Mouse (Mus musculus) heart, postnatal 4 days (tissue): ENCODE results near the gene Ess2. TPM values are rescaled to one million over a fixed set of nuclear protein-coding genes. Genes with fewer than 3 reads are reported as not detected.

Experiments
- DNase-seq: peaks from one replicate; pipeline ENCODE4 v3.0.0; 2021
- total RNA-seq, 2 experiments: library from RNA; stranded (reverse); gene quantifications; 2 replicates each; pipeline ENCODE4 v1.2.3; 2021

The Ess2 gene
- total RNA-seq, 2 experiments from 2014 or later: 18.3 to 18.8 TPM

DNA sequence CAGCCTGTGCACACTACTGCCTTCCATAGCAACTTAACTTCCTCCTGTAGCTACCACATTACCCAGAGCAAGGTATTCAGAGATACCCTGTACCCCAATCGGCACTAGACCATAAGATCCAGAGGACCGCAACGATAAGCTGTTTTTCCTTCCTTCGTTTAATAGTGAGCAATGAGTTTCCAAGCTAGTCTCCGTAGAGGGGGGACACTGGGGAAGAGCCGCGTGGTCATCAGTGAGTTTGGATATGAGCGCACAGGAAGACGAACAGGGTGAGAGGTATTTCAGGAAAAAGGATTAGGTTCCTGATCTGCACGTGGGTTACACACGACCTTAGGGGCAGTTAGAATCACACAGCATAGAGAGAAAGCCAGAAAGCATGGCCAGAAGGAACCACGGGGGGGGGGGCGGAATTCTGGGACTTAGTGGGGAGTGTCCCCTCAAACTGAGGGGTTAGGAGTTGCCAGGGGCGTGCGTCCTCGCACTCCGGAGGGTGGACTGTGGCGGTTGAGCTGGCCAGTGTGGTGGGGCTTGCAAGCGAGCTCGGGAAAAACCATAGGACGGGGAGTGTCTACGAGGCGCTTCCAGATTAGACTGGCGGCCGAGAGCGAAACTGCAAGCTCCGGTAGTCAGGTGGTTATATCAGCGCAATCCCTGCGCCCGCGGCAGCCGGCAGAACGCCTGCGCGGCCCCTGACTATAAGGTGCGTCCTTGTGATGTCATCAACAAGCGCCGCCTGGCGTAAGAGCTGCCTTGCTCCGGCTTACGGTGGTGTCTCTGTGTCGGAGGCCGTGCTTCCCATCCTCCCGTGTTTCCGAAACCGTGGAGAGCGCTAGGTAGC lies 10.4 kb upstream of the Ess2 start:
- DNase-seq: peak; percentile 96

DNA sequence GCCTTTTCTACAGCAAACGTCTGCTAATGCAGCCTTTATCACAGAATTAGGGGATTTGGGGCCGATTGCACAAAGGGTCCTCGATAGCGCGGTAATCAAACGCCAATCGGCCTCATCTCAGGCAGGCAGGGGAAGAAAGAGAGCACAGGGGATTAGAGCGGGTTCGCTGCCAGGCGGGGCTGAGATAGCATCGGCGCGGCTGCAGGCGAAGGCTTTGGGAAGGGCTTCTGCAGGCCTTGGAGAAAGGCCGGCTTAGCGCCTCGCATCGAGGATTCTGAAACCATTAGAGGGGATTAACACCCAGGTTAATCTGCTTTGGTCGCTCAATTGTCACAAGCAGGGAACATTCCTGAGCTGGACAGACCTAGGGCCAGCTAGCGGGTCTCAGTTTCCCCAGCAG lies 9.4 kb upstream of the Ess2 start:
- DNase-seq: no peak

DNA sequence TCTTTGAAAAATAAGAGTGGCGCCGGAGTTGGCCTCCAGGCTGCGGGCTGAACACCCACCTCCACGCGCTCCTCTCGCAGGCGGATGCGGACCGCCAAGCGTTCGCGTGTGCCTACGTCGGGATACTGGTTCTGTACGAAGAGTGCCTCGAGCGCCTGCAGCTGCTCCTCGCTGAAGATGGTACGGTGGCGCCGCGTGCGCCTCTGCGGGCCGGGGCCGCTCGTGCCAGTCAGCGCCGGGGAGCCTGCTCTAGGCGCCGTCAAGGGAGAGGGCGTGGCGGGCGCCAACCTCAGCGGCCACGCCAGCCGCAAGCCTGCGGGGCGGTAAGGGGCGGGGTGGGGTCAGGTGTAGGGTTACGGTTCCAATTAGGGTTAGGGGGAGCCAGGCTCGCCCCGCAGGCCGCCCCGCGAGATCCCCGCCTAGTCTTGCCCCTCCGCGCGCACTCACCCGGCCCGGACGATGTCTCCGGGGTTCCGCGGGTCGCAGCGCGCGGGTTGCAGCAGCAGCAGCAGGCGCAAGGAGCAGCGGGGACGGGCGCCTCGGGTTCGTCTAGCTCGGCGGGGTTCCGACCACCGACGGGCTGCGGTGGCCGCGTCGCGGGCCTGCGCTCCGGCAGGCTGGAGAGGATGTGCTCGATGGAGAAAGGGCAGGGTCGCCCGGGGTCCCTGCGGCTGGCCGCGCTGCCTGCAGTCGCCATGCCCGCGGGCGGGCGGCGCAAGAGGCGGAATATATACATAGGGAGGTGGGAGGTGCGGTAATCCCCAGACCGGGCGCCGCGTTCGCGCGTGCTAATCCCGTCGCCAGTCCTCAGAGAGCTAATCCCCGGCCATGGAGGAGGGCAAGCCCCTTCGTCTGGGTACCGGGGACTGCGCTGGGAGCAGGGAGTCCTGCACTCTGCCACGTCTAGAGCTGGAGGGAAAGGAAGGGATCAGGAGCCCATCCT lies 3.4 kb upstream of the Ess2 start, which contains the start of gene Gsc2:
Gene Gsc2, minus strand, starts transcription at position 753 of the 943 bp plus-strand sequence.
- DNase-seq: peak; percentile 22

DNA sequence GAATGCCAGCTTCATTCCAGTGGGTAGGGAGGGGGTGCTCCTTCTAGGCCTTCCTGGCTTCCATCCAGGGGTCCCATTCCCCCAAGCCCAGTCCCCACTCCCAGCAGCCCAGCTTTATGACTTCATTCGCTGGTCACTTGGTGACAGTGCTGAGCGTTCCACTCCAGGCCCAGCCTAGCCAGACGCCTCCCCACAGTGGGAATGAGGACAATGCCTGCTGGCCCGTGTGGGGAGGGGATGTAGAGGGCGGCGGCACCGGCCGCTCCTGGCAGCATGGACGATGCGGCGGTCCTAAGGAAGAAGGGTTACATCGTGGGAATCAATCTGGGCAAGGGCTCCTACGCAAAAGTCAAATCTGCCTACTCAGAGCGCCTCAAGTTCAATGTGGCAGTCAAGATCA lies 12.7 kb downstream of the Ess2 start, which contains the start of the genes Dgcr2 and Tssk2:
Gene Dgcr2, minus strand, starts transcription at position 101 of the 400 bp plus-strand sequence.
Gene Tssk2, plus strand, starts transcription at position 176 of the 400 bp plus-strand sequence.
- DNase-seq: no peak

DNA sequence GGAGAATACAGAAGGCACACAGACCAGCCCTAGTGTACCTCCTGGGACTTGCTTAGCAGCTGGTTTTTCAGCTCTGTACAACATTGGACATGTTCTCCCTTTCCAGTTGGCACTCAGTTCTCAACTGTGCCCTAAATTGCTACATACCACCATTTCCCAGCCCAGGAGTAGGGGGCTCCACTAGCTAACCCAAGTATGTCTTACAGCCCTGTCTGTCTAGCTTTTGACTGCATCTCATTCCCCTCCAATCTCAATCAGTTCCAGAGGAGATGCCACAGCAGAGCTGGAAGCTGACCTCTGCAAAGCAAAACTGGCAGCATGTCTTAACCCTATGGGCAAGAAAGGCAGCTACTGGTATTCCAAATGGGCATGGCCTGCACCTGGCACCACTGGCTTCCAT lies 15.1 kb downstream of the Ess2 start:
- no peak for DNase-seq

DNA sequence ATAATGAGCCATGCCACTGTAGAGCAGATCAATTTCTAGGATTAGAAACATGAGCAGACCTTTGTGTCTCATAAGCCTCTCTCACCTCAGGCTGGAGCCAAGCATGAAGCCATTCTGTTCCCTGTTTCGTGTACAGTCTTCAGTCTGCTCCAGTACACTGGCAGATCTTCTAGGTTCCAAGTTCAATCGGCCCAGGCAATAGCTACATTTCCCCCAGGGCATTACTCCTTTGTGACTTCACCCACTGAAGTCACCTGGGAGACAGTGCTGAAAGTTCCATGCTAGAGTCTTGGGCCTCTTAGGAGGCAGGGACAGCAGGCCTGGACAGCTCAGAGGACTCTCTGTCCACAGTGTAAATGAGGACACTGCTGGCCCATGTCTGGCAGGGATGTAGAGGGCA lies 17.2 kb downstream of the Ess2 start, which contains the start of gene Tssk1:
Gene Tssk1, plus strand, starts transcription at position 301 of the 400 bp plus-strand sequence.
- no peak for DNase-seq

DNA sequence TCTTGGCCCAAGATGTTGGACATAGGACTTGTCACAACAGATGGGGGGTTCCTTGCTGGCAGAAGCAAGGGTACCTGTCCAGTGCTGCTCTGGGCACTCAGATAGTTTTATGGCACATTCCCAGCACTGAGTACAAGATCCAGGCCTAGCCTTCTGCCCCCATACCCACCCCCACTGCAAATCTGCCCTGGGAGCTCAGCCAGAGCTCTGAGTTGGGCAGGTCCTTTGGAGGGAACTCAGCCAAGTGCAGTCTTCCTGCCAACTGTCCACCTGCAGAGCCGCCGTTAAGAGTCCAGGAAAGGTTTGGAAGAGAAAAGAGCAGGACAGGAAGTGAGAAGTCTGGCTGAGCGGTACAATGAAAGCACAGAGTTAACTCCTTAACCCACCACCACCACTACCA lies 18.5 kb downstream of the Ess2 start:
- DNase-seq: peak; percentile 76

DNA sequence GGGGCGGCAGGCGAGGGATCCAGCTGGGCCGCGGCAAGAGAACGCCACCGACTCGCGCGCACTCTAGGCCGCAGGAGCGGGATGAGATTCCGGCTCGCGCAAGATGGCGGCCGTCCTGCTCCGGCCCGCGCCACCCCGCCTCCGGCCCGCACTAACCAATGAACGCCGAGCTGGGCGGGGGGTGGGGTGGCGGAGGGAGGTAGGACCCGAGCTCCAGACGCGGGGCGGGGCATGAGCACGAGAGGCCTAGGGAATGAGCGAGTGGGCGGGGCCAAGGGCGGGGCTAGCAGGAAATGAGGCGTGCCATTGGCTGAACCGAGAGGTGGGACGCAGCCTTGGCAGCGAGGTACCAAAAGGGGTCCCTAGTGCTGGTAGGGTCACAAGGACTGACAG lies 19.6 kb downstream of the Ess2 start, which contains the start of gene Gm20518:
Gene Gm20518, minus strand, starts transcription at position 105 of the 393 bp plus-strand sequence.
- peak; percentile 100 for DNase-seq

DNA sequence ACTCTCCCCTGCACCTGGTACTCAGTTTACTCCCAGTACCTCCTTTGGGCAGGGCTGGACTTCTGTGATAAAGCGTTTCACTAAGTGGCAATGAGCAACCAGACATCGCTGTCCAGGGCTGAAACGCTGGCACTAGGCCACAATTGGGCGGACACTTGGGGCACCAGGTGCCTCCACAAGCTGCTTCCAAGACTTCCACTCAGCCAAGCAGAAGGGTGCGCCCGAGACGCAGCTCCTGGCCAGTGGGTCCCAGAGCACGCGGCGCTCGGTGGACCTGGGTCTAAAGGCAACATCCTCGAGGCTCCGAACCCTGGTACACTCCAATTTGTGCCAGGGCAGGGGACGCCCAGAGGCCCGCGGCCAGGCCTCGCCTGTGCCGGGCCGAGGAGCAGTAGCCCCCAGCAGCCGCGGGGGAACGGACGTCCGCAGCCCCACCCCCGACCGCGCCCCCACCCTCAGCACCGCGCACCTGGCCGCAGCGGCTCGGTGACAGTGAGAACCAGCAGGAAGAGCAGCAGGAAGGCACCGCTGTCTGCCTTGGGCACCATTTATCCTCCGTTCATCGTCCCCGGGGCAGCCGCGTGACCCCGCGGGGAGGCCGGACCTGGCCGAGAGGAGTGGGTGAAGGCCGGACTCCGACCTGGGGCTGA lies 20.1 kb downstream of the Ess2 start:
- peak; percentile 83 for DNase-seq

DNA sequence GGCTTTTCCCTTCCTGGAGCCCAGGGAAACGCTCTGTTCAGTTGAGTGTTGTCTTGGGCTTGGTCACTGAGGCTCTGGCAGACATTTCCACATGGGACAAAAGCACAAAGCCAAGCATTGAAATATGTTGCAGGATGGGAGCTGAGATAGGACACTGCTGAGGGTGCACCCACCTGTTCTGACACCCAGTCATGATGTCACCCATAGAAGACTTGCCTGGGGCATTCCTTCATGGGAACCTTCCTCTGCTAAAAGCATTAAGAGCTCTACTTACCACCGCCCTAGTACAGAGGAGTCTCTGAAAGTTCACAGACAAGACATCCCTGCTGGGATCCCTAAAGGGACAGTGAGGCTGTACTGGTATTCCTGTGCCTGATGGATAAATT lies 20.8 kb downstream of the Ess2 start:
- no peak for DNase-seq

DNA sequence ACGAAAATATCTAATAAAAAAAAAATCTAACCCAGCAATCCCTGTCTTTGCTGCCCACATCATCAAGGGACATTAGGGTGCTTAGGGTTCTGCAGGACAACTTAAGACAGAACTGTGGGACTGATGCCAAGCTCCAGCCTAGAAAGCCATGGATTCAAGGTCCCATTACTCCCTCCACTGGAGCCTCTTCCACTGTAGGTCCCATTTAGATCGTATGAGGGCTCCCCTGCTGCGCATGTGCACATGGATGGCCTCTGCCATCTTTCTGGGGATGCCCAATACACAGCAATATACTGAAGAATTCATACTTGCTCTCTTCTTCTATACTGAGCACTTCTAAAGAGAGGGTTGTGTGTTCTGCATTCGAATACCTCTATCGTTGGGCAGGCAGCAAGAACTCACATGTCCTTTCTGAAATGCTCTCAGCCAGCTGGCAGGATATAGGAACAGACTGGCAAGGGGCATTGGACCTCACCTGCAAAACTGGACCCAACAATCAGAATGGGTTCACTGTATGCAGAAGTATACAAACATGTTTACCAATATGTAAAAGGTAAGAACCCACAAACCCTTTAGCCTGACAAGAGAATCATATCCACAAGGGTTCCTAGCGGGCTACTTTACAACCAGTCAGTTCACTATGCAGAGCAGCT lies 21.3 kb downstream of the Ess2 start:
- DNase-seq: no peak

DNA sequence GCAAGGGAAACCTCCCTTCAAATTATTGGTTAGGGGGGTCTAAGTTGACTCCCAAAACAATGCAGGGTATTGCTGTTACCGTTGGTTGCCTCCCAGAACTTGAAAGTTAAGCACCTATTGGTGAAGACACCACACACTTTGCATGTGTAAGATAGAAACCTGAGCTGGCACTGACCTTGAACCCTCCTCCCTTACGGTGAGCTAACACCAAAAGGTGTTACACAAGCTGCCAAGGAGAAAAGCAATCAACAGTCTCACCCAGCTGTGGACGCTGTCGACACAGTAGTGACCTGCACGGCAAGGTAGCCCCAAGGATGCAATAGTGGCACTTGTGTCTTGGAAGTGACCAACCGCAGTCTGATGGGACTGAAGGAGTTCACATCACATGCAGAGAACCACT lies 27.0 kb downstream of the Ess2 start:
- DNase-seq: no peak

DNA sequence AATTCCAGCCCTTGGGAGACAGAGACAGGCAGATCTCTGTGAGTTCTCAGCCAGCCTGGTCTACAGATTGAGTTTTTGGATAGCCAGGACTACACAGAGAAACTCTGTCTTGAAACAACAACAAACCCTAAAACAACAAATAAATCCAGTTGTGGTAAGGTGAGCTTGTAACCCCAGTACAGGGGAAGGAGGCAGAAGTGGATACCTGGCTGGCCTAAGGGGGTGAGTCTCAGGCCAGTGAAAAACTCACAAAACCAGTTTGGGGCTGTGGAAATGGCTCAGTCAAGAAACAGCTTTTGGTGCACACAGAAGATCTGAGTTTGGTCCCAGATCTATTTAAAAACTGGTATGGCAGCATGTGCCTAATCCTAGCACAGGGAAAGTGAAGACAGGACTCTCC lies 29.0 kb downstream of the Ess2 start:
- DNase-seq: no peak

DNA sequence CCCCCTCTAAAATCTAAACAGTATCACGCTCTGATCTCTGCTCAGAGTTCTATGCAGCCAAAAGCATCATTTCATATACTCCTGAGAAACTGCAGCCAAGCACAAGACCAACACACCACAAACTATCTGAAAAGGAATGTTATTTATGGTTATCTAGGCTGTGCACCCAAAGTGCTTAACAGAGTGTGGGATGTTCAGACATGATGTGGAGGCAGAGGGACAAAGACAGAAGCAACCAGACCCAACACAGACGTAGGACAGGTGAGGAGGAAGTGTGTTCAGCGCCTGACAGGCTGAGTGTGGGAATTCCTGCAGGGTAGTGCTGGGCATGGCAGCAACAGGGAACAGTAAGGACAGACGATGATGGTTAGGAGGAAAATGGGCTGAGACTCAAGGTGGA lies 31.6 kb downstream of the Ess2 start:
- no peak for DNase-seq

DNA sequence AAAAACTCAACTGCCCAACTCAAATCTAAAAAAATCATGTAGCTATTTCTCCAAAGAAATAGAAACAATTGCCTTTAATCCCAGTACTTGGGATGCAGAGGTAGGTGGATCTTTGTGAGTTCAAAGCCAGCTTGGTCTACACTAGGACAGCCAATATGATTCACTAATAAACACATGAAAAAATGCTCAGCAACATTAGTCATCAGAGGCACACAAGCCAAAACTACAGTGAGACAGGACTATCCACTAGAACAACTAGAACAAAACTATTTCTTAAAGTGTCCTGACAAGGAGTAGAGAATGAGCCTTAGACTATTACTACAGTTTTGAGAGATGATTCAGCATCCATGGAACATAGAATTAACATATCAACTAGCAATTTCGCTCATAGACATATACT lies 35.1 kb downstream of the Ess2 start:
- no peak for DNase-seq

DNA sequence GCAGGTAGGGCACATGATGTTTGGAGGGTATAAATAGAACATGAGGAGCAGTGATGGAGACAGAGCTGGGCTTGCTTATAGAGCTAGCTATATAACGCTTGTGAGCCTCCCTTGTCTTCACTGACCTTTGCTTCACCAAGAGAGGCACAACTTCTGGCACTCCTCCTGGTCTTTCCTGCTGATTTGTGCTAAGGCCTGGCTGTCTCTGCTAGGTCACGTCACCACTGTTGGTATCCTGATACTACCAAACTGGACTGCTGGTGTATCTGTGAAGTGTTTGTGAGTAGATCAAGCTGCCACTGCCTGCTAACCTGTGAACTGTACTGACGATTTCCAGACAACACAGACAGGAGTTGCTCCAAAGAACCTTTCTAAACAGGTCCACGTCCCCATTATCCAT lies 36.0 kb downstream of the Ess2 start:
- no peak for DNase-seq

DNA sequence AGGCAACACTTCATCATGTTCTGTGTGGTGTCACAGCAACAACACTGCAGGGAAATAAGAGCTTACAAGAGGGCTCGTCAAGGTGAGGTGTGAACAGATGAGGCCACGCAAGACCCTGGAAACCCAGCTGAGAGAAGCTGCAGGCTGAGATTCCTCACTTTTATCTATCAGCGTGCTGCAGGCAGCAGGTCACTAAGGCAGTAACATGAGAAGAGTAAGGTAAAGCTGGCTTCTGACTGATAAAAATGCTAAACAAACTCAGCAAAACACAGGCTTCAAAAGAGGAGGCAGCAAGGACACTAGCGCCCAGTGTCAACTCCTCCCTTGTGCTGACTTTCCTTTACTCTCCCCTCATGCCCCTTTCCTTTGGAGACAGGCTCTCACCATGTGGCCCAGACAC lies 38.2 kb downstream of the Ess2 start:
- no peak for DNase-seq

DNA sequence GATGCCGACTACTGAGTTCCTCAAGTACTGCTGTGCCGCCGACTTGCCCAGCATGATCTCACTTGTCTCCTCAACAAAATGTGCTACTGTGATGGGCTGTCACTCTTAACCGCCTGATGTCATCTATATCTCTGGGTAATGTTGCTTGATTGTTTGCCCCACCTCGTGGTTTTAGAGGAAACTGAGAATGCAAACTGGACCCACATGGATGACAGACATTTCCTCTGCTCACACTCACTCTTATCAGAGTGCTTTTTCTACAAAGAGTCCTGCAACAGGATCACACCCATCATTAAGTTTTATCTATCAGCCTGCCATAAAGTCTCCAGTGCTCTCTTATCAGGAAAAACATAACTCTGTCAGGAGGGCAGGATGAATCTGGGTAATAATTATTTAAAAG lies 39.9 kb downstream of the Ess2 start:
- DNase-seq: no peak

DNA sequence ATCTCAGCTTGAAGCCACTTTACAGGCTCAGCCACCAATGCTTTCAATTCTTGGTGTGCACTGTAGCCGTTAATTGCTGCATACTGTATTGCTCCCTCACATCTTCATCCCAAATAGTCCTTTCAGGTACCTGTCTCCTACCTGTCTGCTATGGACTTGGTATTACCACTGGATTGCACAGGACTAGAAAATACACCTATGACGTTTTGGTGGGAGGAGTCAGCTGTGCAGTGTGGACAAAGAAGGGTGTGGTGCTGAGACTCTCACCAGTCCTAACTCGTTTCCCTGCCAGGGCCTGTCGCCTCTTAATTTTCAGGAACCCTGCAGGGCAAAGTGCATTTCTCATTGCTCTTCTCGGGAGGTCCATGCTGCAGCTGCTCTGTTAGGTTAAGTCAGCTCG lies 45.4 kb downstream of the Ess2 start:
- no peak for DNase-seq

DNA sequence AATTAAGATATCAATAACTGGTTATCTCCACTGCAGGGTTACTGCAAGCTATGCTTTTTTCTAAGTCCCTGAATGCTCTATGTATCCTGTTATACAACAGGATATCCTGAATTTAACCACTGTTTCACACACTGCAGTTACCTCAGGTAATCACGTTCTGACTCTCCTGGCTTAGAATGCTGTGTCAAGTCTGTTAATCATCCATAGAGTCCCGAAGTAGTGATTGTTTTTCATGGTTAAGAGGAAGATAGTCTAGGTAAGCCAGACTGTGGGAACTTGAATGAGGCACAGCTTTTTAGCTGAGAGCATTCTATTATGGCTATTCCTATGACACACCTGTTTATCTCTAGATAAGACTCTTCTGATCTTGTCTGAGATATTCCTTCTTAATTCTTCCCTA lies 45.9 kb downstream of the Ess2 start:
- DNase-seq: no peak

DNA sequence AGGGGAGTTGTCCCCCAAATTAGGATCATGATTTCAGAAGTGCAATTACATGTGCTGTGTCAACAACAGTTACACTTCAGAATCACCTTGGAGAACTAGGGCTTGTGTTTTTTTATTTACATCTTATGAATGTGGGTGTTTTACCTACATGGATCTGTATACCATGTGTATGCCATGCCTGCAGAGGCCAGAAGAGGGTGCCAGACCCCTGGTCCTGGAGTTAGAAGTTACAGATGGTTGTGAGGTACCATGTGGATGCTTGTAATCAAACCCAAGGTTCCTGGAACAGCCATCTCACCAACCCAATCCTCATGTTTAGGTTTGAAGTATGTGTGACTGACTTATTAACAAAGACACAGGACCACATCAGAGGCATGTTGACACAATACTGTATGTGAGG lies 52.6 kb downstream of the Ess2 start:
- peak; percentile 36 for DNase-seq

DNA sequence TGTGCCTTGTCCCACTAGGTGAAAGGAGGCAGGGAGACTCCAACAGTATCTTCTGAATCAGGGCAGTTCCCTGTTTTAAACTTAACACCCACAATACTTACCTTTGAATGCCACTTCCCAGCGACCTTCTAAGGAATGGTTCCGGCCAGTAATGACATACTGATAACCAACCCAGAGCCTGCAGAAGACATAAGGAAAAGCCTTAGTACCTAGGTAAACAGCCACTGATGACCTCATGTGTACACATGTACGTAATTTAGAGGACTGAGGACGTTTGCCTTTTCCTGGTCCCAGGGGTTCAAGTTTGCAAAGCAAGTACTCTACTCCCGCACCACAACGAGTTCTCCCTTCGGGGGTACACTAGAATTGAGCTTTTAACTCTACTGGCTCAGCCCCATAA lies 54.0 kb downstream of the Ess2 start:
- no peak for DNase-seq
